Mouse (Mus musculus) G1E (cell line): ENCODE results near the gene Crybg1.

ENCODE experiments used
- CTCF ChIP-seq: IDR thresholded peaks from 2 replicates; pipeline ENCODE4 v1.5.1; 2012; ENCODE audit warnings: low read depth, low read length, inconsistent platforms, mixed read lengths
- GATA1 ChIP-seq: IDR thresholded peaks from 2 replicates; pipeline ENCODE4 v1.6.1; 2012; ENCODE audit warnings: borderline replicate concordance, low read length, inconsistent platforms, mixed read lengths
- POLR2AphosphoS5 ChIP-seq: IDR thresholded peaks from 2 replicates; pipeline ENCODE4 v1.6.1; 2012; ENCODE audit warnings: low read depth, low read length, inconsistent platforms; ENCODE audit not compliant: insufficient replicate concordance
- TAL1 ChIP-seq: conservative IDR thresholded peaks from 2 replicates; pipeline ENCODE4 v1.6.1; 2012; ENCODE audit warnings: low read depth, low read length, inconsistent platforms, mixed read lengths

GRCm38 (mm10) chr10:43982470-43982869 is 166.2 kb downstream of the Crybg1 start:
- TF ChIP-seq GATA1 (no peak), CTCF (no peak), POLR2AphosphoS5 (no peak), TAL1 (no peak)
